Mouse (Mus musculus) cerebellum, adult 8-10 months (tissue): ENCODE measurements around the gene Fan1.

Experiments
- DNase-seq: peaks from one replicate; pipeline ENCODE4 v3.0.0; 2022

Fan1 gene

GRCm38 (mm10) chr7:64373830-64374562, at the start of gene Fan1:
Gene Fan1, minus strand, starts transcription at chr7:64374095.
- DNase-seq = peak; percentile 87

DNA sequence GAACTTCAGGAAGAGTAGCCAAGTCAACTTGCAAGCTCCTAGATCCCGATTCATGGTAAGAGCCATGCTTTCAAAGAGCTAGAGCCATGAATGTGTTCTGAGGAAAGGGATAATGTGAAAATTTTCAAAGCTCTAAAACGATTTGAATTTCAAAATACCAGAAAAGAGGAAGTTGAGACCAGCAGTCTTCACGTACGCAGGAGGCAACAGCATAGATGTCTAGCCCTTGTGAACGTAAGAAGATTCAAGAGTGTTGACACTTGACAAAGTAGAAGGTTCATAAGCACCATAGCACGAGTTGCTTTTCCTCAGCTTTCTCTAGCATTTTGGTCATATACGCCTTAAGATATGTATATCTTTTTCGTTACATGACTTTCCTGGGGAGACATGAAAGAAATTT, 30.1 kb upstream of the Fan1 start:
- DNase-seq = no peak

DNA sequence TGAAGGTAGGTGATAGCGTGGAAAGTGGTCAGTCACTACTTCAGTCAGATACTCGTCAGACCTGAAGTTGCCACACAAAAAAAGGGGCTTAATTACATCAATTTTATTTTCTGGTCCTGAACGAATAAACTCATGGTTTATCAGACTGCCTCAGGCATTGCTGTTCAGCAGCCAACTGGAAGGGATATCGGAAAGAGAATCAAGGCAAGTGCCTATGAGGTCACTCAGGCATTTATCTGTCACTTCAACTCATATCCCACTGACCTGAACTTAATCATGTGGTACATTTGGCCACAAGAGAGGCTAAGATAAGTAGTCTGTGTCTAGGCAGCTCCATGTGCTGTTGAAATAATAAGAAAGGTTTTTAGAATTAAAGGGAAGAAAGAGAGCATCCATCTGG, 28.6 kb upstream of the Fan1 start:
- no peak for DNase-seq

- no peak for DNase-seq
These were observed 26.8 kb upstream of the Fan1 start for GRCm38 (mm10) chr7:64400725-64401124.

GRCm38 (mm10) chr7:64392819-64393151, 18.9 kb upstream of the Fan1 start:
- DNase-seq = no peak

DNA sequence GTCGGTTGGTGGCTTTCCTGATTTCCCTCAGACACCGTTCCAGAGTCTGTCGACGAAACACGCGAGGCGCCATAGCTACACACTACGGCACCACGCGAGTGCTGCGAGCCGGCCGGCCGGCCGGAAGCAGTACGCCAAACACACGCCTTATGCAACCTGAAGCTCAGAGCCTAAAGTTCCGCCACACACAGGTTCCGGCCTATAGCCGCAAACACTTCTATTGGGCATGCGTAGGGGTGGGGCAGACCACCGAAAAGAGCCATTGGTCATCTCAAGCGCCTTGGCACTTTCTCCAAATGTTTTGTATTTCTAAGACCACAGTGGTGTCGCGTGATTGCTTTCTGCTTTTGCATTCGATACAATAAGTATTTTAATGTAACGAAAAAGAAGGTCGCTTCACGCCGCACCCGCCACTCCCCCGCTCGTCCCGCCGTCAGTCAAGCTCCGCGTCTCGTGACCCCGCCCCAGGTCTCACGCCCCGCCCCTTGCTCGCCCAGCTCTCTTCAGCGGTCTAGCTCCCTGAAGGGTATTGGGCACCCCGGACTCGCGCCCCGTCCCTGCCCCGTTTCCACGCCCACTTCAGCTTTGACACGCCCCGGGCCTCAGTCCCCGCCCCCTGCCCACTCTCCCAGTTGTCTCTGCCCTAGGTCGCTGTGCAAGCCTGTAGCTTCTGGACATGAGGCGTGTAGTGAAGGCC, 18.4 kb upstream of the Fan1 start, which contains the start of the genes Mphosph10 and Mcee:
Mphosph10 (minus strand) TSS at position 147 of the 697 bp plus-strand sequence.
Mcee (plus strand) TSS at position 486 of the 697 bp plus-strand sequence.
- peak; percentile 95 for DNase-seq

GRCm38 (mm10) chr7:64391479-64391878, 17.6 kb upstream of the Fan1 start:
- peak; percentile 16 for DNase-seq

DNA sequence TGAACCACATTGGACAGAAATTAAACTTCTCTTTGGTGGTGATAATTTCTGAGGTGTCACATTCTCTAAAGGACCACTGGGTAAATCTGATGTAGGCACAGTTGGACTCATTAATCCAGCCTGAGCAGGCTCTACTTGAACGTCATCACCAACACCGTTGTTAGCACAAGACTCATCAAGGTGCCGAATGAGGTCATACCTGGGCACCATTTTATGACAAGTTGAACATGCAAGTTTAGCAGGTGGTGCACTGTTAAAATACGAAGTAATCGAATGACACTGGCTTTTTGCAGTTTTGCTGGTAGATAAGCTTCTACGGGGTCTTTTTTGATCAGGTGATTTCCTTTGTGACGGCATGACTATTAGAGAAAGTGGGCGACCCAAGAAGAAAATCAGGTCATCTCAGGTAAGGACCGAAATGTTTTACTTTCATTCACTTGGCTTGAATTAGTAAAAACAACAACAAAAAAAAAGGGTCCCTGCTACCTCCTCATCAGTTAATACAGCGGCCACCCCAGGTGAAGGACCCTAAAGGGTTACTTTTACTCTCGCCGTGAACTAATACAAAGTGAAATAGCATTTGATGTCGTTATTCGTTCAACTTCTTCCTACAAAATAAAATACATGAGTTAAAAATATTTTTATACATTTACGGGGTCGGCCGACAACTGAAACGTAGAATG, 607 bp downstream of the Fan1 start:
- no peak for DNase-seq

- no peak for DNase-seq
These were observed 1.7 kb downstream of the Fan1 start for GRCm38 (mm10) chr7:64371940-64372878.

DNA sequence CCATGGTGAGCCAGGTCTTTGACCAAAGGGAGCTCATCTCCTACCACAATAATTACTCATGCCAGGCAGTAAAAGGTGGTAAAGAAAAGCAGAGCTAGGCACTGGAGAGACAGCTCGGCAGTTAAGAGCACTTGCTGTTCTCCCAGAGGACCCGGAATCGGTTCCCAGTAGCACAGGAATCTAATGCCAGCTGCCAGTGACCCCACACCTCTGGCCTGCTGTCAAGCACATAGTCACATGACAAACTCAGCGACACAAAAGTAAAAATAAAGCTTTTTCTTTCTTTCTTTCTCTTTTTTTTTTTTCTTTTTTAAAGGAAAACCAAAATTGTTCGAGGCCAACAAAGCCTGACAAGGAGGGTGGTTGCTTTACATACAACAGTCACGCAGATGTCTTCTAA, 4.1 kb downstream of the Fan1 start:
- DNase-seq = no peak

- DNase-seq = no peak
These were observed 8.0 kb downstream of the Fan1 start for GRCm38 (mm10) chr7:64365863-64366262.

- no peak for DNase-seq
These were observed 13.3 kb downstream of the Fan1 start for GRCm38 (mm10) chr7:64360586-64360945.

DNA sequence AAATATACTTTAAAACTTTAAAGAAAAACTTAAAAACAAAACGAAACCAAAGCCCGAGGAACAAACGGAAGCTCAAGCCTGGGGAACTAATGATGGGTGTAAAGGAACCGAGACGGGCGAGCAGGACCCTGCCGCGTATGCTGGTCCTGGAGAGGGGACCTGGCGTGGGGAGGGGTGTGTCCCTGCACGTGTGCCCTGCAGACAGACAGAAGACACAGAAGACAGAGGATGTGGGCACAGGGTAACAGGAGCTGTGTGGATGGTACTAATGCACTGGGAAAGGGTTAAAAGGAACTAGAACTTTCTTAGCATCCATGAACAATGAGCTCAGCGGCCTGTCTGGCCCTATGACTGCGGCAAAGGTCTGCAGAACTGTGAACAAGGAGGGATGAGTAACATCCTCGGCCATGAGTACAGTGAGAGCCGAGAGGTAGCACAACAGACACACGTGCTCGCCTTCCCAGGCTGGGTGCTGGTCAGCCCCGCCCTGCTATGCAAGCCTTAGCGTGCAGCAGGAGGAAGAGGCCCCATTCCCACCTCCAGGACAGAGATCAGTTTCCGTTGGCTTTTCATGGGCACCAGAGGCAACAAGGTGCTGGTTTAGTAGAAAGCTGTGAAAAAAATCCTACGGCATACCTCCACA, 13.8 kb downstream of the Fan1 start:
- DNase-seq = no peak

DNA sequence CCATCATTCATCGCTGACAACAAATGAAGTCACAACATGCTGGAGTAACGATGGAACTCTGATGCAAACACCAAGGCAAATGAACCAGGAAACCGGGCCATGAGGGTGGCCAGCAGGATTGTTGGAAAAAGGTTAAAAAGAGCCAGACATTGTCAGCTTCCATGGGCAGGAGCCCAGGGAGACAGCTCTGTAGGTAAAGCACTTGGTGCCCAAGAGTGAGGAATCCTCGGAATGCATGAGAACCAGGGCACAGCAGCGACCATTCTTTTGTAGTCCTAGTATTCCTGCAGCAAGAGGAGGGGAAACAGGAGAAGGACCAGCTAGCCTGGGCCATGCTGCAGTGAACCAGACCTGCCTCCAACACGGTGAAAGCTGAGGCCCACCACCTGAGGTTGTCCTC, 15.2 kb downstream of the Fan1 start:
- DNase-seq = no peak

DNA sequence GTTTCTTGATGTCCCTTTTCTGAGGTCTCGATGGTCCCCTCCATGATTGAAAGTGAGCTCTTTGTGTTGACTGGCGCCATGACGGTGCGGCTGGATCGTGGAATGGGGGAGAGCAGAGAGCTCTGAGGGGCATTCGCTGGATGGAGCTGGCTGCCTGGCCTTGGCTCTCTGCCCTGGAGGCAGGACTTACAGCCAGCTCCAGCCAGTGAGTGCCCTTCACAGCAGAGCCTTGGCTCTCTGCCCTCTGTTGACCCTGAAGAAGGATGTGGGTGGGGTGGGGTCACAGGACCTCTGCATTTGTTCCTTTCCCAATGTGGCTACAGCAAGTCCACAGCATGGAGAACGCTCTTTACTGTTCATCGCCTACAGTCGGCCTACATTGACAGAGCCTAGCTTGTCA, 16.5 kb downstream of the Fan1 start:
- DNase-seq = no peak

- DNase-seq = no peak
These were observed 17.2 kb downstream of the Fan1 start for GRCm38 (mm10) chr7:64356661-64357060.

DNA sequence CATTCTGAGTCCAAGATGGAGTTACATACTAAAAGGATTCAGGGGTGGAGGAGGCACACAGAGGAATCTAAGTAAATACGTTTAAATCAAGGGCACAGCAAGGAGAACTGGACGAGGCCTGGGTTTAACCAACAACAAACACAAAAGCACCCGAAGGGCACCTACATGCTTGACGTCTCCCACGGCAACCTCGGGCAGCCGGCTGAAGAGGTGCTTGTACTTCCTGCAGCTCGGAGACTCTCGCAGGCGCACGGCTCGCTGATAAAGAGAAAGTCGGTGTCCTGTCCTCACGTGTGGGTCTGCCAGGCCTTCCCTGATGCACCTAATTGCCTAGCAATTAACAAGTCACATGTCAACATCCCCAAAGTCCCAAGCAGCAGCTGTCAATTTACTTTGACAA, 19.7 kb downstream of the Fan1 start:
- no peak for DNase-seq

DNA sequence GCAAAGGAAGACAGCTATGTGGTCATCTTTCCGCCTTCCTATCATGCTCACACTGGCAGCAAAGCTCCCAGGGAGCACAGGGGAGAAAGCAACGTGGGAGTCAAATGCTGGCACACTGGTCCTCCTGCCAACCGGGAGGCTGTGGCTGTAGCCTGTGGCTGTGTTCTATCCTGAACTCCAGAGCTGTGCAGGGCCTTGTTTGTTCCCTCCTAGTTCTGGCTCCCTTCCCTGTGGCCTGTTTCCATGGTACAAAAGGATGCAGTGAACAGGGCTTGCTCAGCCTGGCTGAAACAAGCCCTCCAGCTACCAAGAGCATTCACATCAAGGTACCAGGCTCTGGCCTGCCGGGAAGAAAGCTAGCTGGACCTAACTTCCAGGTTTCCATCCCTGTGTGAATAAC, 22.8 kb downstream of the Fan1 start:
- DNase-seq = peak; percentile 64

GRCm38 (mm10) chr7:64349147-64349861, 24.6 kb downstream of the Fan1 start:
- no peak for DNase-seq

DNA sequence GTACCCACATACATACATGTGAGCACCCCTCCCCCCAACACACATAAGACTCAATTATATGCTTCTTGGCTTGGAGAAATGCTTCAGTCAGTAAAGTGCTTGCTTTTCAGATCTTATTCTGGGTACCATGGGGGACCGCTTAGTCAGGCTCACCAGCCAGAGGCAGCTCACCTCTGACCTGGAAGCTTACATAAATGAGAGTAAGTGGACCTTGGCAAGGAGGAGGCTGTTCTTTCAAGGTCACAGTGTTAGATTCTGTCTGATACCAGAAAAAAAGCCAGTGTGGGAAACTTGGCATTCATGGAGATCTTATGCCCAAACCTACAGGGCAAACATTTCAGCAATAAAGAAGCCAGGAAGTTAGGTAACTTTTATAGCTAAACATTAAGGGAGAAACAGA, 26.1 kb downstream of the Fan1 start:
- DNase-seq = no peak

- DNase-seq = peak; percentile 30
These were observed 41.2 kb downstream of the Fan1 start for GRCm38 (mm10) chr7:64332686-64333085.

DNA sequence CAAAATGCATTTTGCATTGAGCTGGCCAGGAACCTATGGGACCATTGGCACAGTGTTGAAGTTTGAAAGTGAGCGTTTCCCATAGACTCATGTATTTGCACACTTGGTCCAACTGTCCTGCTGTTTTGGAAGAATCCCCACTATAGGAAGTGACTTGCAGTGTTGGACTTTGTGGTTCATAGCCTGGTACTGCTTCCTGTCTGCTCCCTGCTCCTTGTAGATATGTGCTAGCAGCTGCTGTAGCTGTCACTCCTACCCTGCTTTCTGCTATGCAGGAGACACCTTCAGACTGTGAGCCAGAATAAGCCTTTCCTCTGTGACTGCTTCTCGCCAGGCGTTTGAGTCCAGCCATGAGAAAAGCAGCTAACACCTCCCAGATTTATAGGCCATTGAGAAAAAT, 42.6 kb downstream of the Fan1 start:
- no peak for DNase-seq
